Mouse (Mus musculus): ENCODE data around the gene Susd4. TPM values are rescaled to one million over a fixed set of nuclear protein-coding genes. Genes with fewer than 3 reads are reported as not detected.

The Susd4 gene
- 0.59 and 0.69 TPM in 2 replicates for polyA plus RNA-seq (2012; rRNA removed)

GRCm38 (mm10) chr1:182763716-182764461, at the start of gene Susd4:
Susd4 (plus strand) TSS chr1:182763860.

DNA sequence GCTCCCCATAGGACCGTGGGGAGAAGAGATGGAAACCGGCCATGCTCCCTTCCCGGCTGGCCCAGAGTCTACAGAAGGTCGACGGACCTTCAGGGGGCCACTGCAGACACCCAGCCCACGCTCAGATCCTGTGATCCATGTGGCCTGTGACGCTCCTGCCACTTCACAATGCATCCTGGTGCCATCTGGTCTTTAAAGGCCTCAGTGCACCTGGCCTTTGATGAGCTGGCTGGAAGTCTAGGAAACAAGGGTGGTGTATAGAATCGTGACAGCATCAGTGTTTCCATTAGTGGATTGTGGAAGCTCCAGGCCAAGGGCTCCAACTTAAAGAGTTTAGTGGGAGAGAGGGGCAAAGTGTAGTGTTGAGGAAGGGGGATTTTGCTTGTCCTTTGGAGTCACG, 14.6 kb upstream of the Susd4 start, which contains the start of gene Ccdc185:
TSS of gene Ccdc185 (minus strand) at position 101 of the 400 bp plus-strand sequence.

Other genes starting within 250 kb of the Susd4 start
- 10.5 and 10.6 TPM in 2 replicates for gene Capn2, start 246.3 kb upstream of the Susd4 start, polyA plus RNA-seq (2012; rRNA removed)
- gene Capn8, start 198.9 kb upstream of the Susd4 start, polyA plus RNA-seq (2012; rRNA removed), result 0.01 and 0.02 TPM in 2 replicates
- not detected in 2 replicates for gene Ccdc185, start 14.7 kb upstream of the Susd4 start, polyA plus RNA-seq (2012; rRNA removed)
- 0.76 and 0.93 TPM in 2 replicates for gene Tlr5, start 190.9 kb downstream of the Susd4 start, polyA plus RNA-seq (2012; rRNA removed)

Data from liver, embryonic 14 days (tissue).